Mouse (Mus musculus) layer of hippocampus, adult 2 months (tissue): ENCODE data around the gene Sik3. TPM values are rescaled to one million over a fixed set of nuclear protein-coding genes. Genes with fewer than 3 reads are reported as not detected.
A peak's percentile ranks its signal among the peaks of the same experiment; 100 is the strongest.

Experiments used
- DNase-seq, 2 experiments: peaks; one replicate each; pipeline ENCODE4 v3.0.0; 2022; ENCODE audit warnings: low spot score in 2 of 2
- H3K27ac ChIP-seq: fragments of 200-600 bp; 2 replicates; pipeline ENCODE4 v1.8.1; 2022
- H3K4me3 ChIP-seq: fragments of 200-600 bp; 2 replicates; pipeline ENCODE4 v1.8.1; 2022; ENCODE audit warnings: mild to moderate bottlenecking
- CTCF ChIP-seq: fragments of 200-600 bp; conservative IDR thresholded peaks from 2 replicates; pipeline ENCODE4 v1.8.1; 2022; ENCODE audit warnings: antibody characterized with exemption, mild to moderate bottlenecking, moderate library complexity
- total RNA-seq, 2 experiments: library from RNA; stranded (reverse); gene quantifications; 2 replicates each; pipeline ENCODE4 v1.2.3; 2021

Sik3 gene
- total RNA-seq, 2 experiments from 2014 or later = 133 to 141 TPM

DNA sequence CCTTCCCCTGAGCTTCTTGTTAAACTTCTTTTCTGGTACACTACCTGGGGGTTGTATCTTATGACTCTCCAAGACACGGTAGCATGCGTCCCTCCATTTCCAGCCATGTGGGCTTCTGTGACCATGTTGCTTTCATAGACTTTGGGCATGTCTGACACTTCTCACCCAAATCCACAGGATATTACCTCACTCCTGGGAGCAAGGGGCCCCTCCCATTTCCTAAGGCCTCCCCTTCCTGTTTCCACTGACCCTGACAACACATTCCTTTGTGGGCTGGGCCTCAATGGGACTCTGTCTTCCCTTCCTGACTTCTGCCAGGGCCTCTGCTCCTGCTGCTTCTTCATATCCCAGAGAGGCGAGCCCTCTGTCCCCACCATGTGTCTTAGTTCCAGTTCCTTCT lies 244.9 kb downstream of the Sik3 start:
- no peak for TF ChIP-seq CTCF
- H3K27ac ChIP-seq = no peak overlapping the region
- no peak for DNase-seq

DNA sequence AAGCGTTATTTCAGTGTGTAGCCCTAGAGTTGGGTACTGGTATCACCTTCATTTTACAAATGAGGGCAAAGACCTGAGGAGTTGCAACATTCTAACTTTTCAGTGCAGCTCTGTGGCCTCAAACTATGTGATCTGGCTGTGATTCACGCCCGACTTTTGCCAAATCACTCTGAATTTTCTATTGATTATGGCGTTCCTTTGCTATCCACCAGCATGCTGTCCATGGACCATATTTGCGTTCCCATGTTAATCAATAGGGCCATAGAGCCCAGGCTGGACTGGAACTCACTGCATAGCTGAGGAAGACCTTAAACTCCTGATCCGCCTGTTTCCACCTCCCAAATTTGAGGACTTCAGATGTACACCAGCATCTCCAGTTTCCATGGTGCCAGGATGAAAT lies 246.5 kb downstream of the Sik3 start:
- H3K4me3 ChIP-seq = no peak overlapping the region
- no peak for DNase-seq
- no peak for TF ChIP-seq CTCF
- H3K27ac ChIP-seq = no peak overlapping the region

More for the DNA sequence above, 244.9 kb downstream of the Sik3 start:
- no peak overlapping the region for H3K4me3 ChIP-seq

- no peak for DNase-seq
- H3K27ac ChIP-seq = no peak overlapping the region
- no peak overlapping the region for H3K4me3 ChIP-seq
- no peak for TF ChIP-seq CTCF
Measured at GRCm38 (mm10) chr9:46261131-46261530, 248.5 kb downstream of the Sik3 start.

DNA sequence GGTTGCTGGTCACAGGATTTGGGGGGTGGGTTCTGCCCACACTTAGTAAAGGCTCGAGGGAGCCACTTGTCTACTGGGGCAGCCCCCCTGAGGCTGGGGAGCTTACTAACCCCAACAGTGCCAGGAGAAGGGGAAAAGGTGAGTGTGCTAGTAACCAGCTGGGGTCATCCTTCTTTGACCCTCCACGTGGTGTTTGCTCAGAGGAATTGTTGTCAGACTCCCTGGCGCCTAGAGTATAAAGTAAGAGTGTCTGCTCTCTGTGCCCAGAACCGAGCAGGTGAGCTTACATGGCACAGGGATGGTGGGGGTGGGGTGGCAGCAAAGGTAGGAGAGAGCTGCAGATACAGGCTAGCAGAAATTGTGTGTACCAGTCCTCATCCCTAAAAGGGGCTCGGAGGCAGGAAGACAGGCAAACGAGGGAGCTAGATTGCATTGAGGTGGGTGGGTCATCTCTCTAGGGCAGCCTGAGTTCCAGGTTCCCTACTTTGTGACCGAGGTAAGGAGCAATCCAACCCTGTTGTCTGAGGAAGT lies 255.8 kb downstream of the Sik3 start, which contains the start of gene Apoa5:
Gene Apoa5, plus strand, starts transcription at position 291 of the 531 bp plus-strand sequence.
- no peak within 1 kb of the TSS for H3K4me3 ChIP-seq
- DNase-seq = no peak
- H3K27ac ChIP-seq = no peak within 1 kb of the TSS
- no peak for TF ChIP-seq CTCF

DNA sequence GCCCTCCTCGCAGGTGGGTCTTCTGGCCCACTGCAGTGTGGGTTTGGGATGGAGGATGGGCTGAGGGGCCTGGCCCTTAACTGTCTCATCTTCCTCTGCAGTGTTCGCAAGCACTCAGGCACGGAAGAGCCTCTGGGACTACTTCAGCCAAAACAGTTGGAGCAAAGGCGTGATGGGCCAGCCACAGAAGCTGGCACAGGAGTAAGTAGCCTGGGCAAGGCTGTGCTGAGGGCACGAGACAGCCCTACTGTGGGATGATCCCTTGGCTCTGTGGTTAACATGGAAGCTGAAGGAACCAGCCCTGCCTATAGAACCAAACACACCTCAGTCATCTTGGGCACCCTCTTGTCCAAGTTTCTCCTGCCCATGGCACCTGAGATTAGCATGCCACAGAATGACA lies 256.5 kb downstream of the Sik3 start:
- Histone ChIP-seq H3K27ac (no peak overlapping the region), H3K4me3 (no peak overlapping the region)
- no peak for DNase-seq
- no peak for TF ChIP-seq CTCF

- Histone ChIP-seq H3K27ac (no peak overlapping the region), H3K4me3 (no peak overlapping the region)
- TF ChIP-seq CTCF = no peak
- DNase-seq = no peak
Measured at GRCm38 (mm10) chr9:46270782-46271181, 258.2 kb downstream of the Sik3 start.

DNA sequence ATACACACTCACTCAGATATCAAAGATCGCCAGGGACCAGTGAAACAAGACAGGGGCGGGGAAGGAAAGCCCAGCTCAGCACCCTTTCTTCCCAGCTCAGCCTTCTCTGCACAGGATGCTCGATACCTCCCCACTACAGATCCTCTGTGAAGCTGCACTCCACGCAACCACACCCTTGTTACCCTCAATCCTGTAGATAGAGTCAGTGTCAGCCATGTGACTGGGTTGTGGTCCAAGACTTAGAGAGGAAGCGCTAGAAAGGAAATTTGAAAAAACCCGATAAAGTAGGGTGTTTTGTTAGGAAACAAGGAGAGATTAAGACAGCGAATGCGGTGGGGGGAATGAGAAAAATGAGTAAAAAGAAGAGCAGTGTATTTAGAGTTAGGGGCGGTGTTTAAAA lies 259.4 kb downstream of the Sik3 start:
- Histone ChIP-seq H3K27ac (no peak overlapping the region), H3K4me3 (no peak overlapping the region)
- no peak for DNase-seq
- TF ChIP-seq CTCF = no peak

- H3K27ac ChIP-seq = peak within 1 kb of the TSS; percentile 82
Measured at GRCm38 (mm10) chr9:46272677-46273454, 260.2 kb downstream of the Sik3 start, which contains the start of gene Zpr1. TSS of gene Zpr1 (plus strand) at chr9:46273064.

More at GRCm38 (mm10) chr9:46272677-46273454, 260.2 kb downstream of the Sik3 start, which contains the start of gene Zpr1:
- peak within 1 kb of the TSS; percentile 70 for H3K4me3 ChIP-seq
- DNase-seq = peak; percentile 85 to 93
- peak; percentile 70 for TF ChIP-seq CTCF

Other genes starting within 250 kb of the Sik3 start
- gene Cep164, start 184.1 kb upstream of the Sik3 start, total RNA-seq = 10 to 100 TPM; 13.6 TPM
- gene Bace1, start 174.2 kb upstream of the Sik3 start, total RNA-seq = 10 to 100 TPM; 76.6 to 80.3 TPM
- 10 to 100 TPM; 25.0 to 28.0 TPM for gene Pcsk7, start 106.3 kb upstream of the Sik3 start, total RNA-seq
- 10 to 100 TPM; 75.2 to 81.3 TPM for gene Rnf214, start 105.9 kb upstream of the Sik3 start, total RNA-seq
- 10 to 100 TPM in 1 of 2 experiments, 1 to 10 TPM in 1; 7.0 to 13.2 TPM for gene Tagln, start 76.8 kb upstream of the Sik3 start, total RNA-seq
- 10 to 100 TPM; 78.3 to 80.8 TPM for gene Sidt2, start 57.6 kb upstream of the Sik3 start, total RNA-seq
- gene Pafah1b2, start 130 bp upstream of the Sik3 start, total RNA-seq = 100 to 1,000 TPM; 215 to 228 TPM
- not detected for gene Apoa1, start 215.8 kb downstream of the Sik3 start, total RNA-seq
- gene Apoc3, start 222.8 kb downstream of the Sik3 start, total RNA-seq = 1 to 10 TPM in 1 of 2 experiments, not detected in 1; 1.0 TPM
- not detected for gene Apoa4, start 227.9 kb downstream of the Sik3 start, total RNA-seq